In the genomic region with DNA sequence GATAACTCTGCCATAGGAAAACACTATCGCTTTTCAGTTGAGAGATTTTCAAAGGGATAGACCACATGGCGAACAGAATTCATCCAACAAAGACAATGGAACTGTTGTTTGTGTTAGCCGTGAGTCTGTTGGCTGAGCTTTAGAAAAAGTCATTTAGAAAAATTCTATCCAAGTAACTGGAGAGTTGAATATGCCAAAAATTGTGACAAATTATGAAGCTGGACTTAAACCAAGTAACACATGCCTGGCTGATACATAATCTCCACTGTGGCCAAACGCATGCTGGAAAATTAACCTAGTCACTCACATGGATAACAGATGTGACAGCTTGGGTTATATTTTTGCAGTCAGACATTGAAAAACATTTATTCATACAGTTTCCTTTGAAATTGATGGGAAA, we compare ENCODE assay signal across 11 mouse cellular contexts.
DNase-seq lines count a peak whose midpoint lies in the region; ATAC-seq and TF ChIP-seq lines count a peak whose summit lies in the region.
"Had no signal": no experiment of that assay in that cellular context is flagged by ENCODE, and none has a peak within 500 bp of the region (broad histone marks: within the 10 kb centered on the region; RNA-seq: fewer than 3 reads in every experiment).

No protein-coding gene starts in this region.

- no peaks in the 10 kb centered on the region for H3K27me3 ChIP-seq in forebrain, embryonic 15.5 days
- H3K27me3 ChIP-seq in forebrain, embryonic 11.5 days (ENCODE audit: control insufficient read depth, insufficient read depth, low read length): no peaks in the 10 kb centered on the region
- H3K27me3 ChIP-seq in forebrain, embryonic 16.5 days (replicated peaks; ENCODE audit: control insufficient read depth, insufficient read depth, low read length): no peaks in the 10 kb centered on the region
- no peaks in the 10 kb centered on the region for H3K27me3 ChIP-seq in intestine, postnatal 0 days (replicated peaks; ENCODE audit: control insufficient read depth, insufficient read depth, low read length)

- peak; percentile 57; the same call in 1 of the 2 replicates for ATAC-seq in forebrain, embryonic 15.5 days (replicated peaks)
- ATAC-seq in forebrain, embryonic 11.5 days (replicated peaks; ENCODE audit: low FRiP score): no peak
- peak; percentile 76 for ATAC-seq in forebrain, embryonic 16.5 days
- ATAC-seq in intestine, postnatal 0 days: no peak
- ATAC-seq: inflammation-experienced regulatory T-cells, adult 6 months had no signal

- no peak overlapping the region for H3K4me3 ChIP-seq in forebrain, embryonic 15.5 days
- no peak overlapping the region for H3K4me3 ChIP-seq in forebrain, embryonic 11.5 days (ENCODE audit: low read depth, low read length)
- H3K4me3 ChIP-seq in forebrain, embryonic 16.5 days (replicated peaks; ENCODE audit: low read length): no peak overlapping the region
- no peak overlapping the region for H3K4me3 ChIP-seq in intestine, postnatal 0 days (ENCODE audit: low read depth, low read length)
- H3K4me3 ChIP-seq: gastrocnemius, adult 2 months had no signal

- no peaks in the 10 kb centered on the region for H3K36me3 ChIP-seq in forebrain, embryonic 15.5 days
- no peaks in the 10 kb centered on the region for H3K36me3 ChIP-seq in forebrain, embryonic 11.5 days (ENCODE audit: control insufficient read depth, insufficient read depth, low read length)
- no peaks in the 10 kb centered on the region for H3K36me3 ChIP-seq in forebrain, embryonic 16.5 days (ENCODE audit: control insufficient read depth, insufficient read depth)
- H3K36me3 ChIP-seq in intestine, postnatal 0 days (ENCODE audit: control insufficient read depth, insufficient read depth): no peaks in the 10 kb centered on the region

- H3K4me1 ChIP-seq in forebrain, embryonic 15.5 days: peaks cover 9% of the 10 kb centered on the region
- no peaks in the 10 kb centered on the region for H3K4me1 ChIP-seq in forebrain, embryonic 11.5 days (replicated peaks; ENCODE audit: control insufficient read depth, insufficient read depth, low read length)
- peaks cover 12% of the 10 kb centered on the region for H3K4me1 ChIP-seq in forebrain, embryonic 16.5 days (replicated peaks; ENCODE audit: control insufficient read depth, insufficient read depth, low read length)
- H3K4me1 ChIP-seq in intestine, postnatal 0 days (replicated peaks; ENCODE audit: control insufficient read depth, insufficient read depth, low read length): no peaks in the 10 kb centered on the region

- no peaks in the 10 kb centered on the region for H3K9me3 ChIP-seq in forebrain, embryonic 15.5 days
- H3K9me3 ChIP-seq in forebrain, embryonic 11.5 days (ENCODE audit: control insufficient read depth, low read length): no peaks in the 10 kb centered on the region
- no peaks in the 10 kb centered on the region for H3K9me3 ChIP-seq in forebrain, embryonic 16.5 days (ENCODE audit: control insufficient read depth, low read length)
- H3K9me3 ChIP-seq in intestine, postnatal 0 days (ENCODE audit: control insufficient read depth): no peaks in the 10 kb centered on the region

- no peak overlapping the region for H3K4me2 ChIP-seq in forebrain, embryonic 15.5 days (replicated peaks)
- no peak overlapping the region for H3K4me2 ChIP-seq in forebrain, embryonic 11.5 days (ENCODE audit: low read depth, low read length, severe bottlenecking)
- no peak overlapping the region for H3K4me2 ChIP-seq in forebrain, embryonic 16.5 days (ENCODE audit: low read length)
- no peak overlapping the region for H3K4me2 ChIP-seq in intestine, postnatal 0 days (replicated peaks; ENCODE audit: low read depth)

- no peak for TF ChIP-seq CTCF in intestine, postnatal 0 days (IDR thresholded peaks at IDR 0.05; ENCODE audit: low read depth)

- 33% methylated on average over 4 of the region's 4 CpGs for WGBS in forebrain, embryonic 15.5 days
- WGBS in forebrain, embryonic 11.5 days: 60% methylated on average over 4 of the region's 4 CpGs
- 32% methylated on average over 4 of the region's 4 CpGs for WGBS in forebrain, embryonic 16.5 days
- 70% methylated on average over 4 of the region's 4 CpGs for WGBS in intestine, postnatal 0 days

- no peak for DNase-seq in forebrain, embryonic 11.5 days (ENCODE audit: low spot score)
- DNase-seq in layer of hippocampus, adult 9-11 months: peak; percentile 5
- no peak for DNase-seq in layer of hippocampus, adult 8-10 months (ENCODE audit: low spot score in 2 of 2)
- peak; percentile 96 for DNase-seq in Muller cell, postnatal 12 days (ENCODE audit: inconsistent ontology term)
- no peak for DNase-seq in kidney, adult 9 months
- DNase-seq: gastrocnemius, adult 2 months had no signal

- no peak overlapping the region for H3K9ac ChIP-seq in forebrain, embryonic 15.5 days (replicated peaks)
- no peak overlapping the region for H3K9ac ChIP-seq in forebrain, embryonic 11.5 days (ENCODE audit: low read length)
- no peak overlapping the region for H3K9ac ChIP-seq in forebrain, embryonic 16.5 days (replicated peaks; ENCODE audit: low read depth, low read length)
- H3K9ac ChIP-seq in intestine, postnatal 0 days (ENCODE audit: low read depth, low read length): no peak overlapping the region
- H3K9ac ChIP-seq: liver, embryonic 14.5 days had no signal

- no peak overlapping the region; the same call in 1 of the 2 replicates for H3K27ac ChIP-seq in forebrain, embryonic 15.5 days (replicated peaks)
- H3K27ac ChIP-seq in forebrain, embryonic 11.5 days (ENCODE audit: low read depth, low read length): no peak overlapping the region
- no peak overlapping the region for H3K27ac ChIP-seq in forebrain, embryonic 16.5 days (ENCODE audit: low read length)
- no peak overlapping the region for H3K27ac ChIP-seq in intestine, postnatal 0 days (ENCODE audit: low read depth, low read length)
- H3K27ac ChIP-seq: gastrocnemius, adult 2 months; liver, embryonic 14.5 days had no signal

Comparison
In these comparisons a context has a peak if more than half of its experiments do, and no peak if none do; other contexts are left out.
1. ATAC-seq: peak in forebrain, embryonic 15.5 days (single experiment) and forebrain, embryonic 16.5 days (single experiment); none in forebrain, embryonic 11.5 days (single experiment) and intestine, postnatal 0 days (single experiment).
2. DNase-seq: peak in layer of hippocampus, adult 9-11 months (single experiment) and Muller cell, postnatal 12 days (single experiment); none in forebrain, embryonic 11.5 days (single experiment), layer of hippocampus, adult 8-10 months (0 of 2) and kidney, adult 9 months (single experiment).